Mouse (Mus musculus): ENCODE data around the gene Hamp.
"Not testable (repeated sequence)": the region's sequence is repeated elsewhere in the genome, so short reads cannot be mapped to it uniquely, and the experiment has no call there.

Gene Hamp

GRCm38 (mm10) chr7:30955584-30956356 lies 11.9 kb upstream of the Hamp start:
- peak; percentile 75 for DNase-seq

DNA sequence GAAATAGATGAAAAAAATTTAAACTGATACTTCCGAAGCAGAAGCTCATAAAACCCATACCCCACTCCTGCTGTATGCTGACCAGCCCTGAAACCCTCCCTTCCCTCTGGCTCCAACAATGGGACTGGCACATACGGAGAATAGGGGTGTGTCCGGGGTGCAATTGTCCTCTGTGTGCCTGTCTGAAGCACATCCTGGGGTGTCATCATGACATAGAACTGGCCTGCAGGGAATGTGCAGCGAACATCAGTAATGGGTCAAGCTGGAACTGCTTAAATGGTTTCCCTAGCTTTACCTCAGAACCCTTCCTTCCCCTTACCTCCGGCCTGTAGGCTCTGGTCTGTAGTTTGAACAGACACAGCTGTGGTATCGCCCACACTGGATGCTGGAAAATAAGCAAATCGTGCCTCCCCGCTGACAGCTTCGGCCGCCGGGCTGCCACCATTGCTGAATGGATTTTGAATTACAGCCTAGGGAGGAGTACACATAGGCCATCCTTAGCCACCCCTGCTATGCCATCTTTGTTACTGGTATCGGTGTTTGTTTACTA lies 11.2 kb upstream of the Hamp start:
- no peak for DNase-seq

DNA sequence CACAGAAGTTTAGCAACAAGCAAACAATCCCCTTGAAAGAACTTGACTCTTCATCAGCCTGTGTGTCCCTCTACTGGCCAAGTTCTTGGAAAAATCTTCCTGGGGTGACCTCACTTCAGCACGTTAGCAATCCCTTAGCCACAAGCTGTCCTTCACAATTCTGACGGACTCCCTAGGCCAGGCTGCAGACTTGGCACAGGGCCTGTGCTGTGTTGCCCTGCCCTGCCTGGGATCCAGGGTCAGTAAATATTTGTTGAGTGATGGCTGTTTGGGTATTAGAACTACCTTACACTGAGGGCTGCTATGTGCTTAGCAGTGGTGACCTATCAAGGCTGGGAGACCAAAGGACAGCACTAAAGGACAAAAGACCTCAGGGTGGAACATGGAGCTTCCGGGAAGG lies 10.2 kb upstream of the Hamp start:
- no peak for DNase-seq

- no peak for DNase-seq
Measured at GRCm38 (mm10) chr7:30953459-30953858, 9.6 kb upstream of the Hamp start.

DNA sequence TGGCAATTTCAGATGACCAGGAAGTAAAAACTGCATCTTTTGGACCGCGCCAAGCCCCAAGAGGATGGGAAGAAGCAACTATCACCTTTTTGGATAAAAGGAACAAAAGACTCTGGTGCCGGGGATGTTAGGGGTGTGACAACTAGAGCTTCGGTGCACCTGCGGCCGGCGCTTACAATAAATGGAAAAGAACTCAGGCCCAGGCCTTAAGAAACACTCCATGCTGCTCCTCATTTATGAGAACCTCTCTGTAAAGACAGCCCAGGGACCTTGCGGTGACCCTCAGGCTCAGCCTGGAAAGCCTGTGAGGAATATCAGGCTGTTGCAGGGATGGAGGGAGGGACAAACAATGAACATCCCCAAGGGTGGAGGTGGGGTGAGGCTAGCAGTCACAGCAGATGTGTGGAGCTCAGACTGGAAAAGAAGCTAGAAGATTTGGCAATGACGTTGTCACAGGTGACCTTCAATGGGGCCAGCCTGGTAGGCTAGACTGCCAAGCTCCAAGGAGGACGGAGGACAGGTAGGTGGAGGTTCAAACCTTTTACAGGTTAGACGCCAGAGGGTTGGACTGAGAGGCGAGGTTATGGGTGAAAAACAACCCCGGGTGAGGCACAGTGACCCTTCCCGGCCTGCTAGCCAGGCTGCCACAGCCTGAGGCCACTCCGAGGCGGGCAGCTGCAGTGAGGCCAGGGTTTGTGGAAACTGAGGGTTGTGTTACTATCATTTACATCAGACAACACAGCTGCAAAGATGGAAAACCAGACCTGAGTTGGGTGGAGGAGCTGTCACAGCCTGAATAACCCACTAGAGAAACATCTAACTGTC lies 8.8 kb upstream of the Hamp start:
- no peak for DNase-seq

DNA sequence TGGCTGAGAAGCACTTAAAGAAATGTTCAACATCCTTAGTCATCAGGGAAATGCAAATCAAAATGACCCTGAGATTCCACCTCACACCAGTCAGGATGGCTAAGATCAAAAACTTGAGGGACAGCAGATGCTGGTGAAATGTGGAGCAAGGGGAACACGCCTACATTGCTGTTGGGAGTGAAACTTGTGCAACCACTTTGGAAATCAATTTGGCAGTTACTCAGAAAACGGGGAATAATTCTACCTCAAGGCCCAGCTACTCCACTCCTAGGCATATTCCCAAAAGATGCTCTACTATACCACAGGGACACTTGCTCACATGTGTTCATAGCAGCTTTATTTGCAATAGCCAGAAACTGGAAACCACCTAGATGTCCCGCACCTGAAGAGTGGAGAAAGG lies 6.1 kb upstream of the Hamp start:
- not testable (repeated sequence) for DNase-seq

GRCm38 (mm10) chr7:30945876-30946275 lies 2.0 kb upstream of the Hamp start:
- DNase-seq = no peak

DNA sequence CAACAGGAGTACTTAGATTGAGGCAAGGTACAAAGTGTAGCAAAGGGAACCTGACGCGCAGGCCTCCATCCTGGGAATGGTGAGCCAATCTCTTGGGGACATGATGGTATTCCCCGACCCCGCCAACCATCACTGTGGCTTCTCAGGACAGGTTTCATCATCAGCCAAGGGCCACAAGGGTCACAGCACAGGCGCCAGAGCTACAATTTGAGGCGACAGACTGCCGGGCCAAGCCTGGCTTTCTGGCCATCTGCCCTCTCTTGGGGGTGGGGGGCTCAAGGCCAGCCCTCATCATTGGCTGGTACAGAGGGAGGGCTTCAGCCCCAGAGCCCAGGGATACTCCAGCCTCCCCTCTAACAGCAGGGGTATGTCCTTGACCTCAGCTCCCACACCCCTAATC lies 1.6 kb upstream of the Hamp start:
- not testable (repeated sequence) for DNase-seq

GRCm38 (mm10) chr7:30944706-30945105 lies 874 bp upstream of the Hamp start:
- DNase-seq = not testable (repeated sequence)

DNA sequence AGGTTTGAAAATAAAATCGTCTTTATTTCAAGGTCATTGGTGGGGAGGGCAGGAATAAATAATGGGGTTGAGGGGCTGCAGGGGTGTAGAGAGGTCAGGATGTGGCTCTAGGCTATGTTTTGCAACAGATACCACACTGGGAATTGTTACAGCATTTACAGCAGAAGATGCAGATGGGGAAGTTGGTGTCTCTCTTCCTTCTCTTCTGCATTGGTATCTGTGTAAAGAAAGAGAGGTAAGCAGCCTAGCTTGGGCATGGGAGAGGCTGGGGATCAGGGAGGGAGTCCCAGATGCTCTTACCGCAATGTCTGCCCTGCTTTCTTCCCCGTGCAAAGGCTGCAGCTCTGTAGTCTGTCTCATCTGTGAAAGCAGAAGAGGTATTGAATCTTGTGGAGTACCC lies 1.5 kb downstream of the Hamp start:
- DNase-seq = not testable (repeated sequence)

DNA sequence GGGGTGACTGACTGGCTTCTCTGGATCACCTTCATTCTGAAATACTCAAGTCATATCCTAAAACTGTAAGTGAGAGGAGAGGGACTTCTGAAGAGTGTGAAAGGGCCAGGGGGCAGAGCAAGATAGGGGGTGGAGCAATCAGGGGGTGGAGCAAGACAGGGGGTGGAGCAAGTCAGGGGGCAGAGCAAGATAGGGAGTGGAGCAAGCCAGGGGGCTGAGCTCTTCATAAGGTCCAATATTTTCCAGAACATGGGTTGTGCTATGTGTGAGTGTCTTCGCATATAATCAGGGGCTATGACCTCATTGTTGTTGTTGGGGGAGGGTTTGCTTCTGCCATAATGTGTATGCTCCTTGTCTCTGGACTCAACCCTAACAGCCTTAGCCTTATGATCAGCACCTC lies 3.8 kb downstream of the Hamp start:
- DNase-seq = not testable (repeated sequence)

DNA sequence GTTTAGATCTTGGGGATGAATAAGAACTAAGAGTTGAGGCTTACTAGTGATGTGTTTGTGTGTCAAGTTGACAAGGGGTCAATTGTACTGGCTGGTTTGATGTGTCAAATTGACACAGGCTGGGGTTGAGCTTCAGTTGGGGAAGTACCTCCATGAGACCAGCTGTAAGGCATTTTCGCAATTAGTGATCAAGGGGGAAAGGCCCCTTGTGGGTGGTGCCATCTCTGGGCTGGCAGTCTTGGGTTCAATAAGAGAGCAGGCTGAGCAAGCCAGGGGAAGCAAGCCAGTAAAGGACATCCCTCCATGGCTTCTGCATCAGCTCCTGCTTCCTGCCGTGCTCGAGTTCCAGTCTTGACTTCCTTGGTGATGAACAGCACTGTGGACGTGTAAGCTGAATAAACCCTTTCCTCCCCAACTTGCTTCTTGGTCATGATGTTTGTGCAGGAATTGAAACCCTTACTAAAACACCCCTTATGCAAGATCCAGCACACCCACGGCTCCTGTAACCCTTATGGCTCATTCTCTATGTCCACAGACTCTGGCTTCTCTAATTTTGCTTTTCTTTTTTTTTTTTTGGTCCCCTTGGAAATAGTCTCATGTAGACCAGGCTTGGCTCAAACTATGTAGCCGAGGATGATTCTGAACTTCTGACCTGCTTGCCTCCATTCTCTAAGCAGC lies 8.3 kb downstream of the Hamp start:
- DNase-seq = not testable (repeated sequence)

GRCm38 (mm10) chr7:30924581-30924980 lies 19.3 kb downstream of the Hamp start, which contains the start of gene Hamp2:
Gene Hamp2 (minus strand): TSS chr7:30924681.
- not testable (repeated sequence) for DNase-seq

GRCm38 (mm10) chr7:30924071-30924470 lies 19.8 kb downstream of the Hamp start:
- DNase-seq = no peak

DNA sequence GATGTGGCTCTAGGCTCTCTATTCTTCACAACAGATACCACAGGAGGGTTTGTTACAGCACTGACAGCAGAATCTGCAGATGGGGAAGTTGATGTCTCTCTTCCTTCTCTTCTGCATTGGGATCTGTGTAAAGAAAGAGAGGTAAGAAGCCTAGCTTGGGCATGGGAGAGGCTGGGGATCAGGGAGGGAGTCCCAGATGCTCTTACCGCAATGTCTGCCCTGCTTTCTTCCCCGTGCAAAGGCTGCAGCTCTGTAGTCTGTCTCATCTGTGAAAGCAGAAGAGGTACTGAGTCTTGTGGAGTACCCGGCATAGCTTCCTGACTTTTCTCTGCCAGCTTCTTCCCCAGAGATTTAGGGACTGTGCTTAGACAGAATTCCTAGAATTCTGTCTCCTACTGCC lies 21.3 kb downstream of the Hamp start:
- DNase-seq = not testable (repeated sequence)

DNA sequence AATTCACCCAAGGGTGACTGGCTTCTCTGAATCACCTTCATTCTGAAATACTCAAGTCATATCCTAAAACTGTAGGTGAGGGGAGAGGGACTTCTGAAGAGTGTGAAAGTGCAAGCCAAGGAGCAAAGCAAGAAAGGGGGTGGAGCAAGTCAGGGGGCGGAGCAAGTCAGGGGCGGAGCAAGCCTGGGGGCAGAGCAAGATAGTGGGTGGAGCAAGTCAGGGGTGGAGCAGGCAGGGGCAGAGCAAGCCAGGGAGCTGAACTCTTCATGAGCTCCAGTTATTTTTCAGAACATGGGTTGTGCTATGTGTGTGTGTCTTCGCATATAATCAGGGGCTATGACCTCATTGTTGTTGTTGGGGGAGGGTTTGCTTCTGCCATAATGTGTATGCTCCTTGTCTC lies 23.6 kb downstream of the Hamp start:
- no peak for DNase-seq

GRCm38 (mm10) chr7:30917219-30917618 lies 26.6 kb downstream of the Hamp start:
- DNase-seq = no peak

DNA sequence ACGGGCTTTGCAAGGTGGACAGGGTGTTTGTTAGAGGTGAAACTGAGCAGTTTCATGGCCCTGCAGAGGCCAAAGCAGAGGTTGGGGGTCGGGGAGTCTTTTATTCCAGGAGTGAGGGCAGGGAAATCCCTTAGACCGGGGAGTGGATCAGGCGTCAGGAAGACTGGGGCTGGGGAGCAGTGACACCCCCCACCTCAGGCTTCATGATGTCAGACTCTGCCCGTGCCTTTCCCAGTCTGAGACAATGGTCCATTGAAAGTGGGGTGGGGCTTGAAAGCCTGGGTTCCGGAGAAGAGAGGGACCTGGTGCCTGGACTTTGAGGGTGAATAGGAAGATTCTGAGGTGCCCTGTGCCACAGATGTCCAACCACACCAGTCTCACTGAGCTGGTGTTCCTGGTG lies 27.1 kb downstream of the Hamp start:
- peak; percentile 23 for DNase-seq

DNA sequence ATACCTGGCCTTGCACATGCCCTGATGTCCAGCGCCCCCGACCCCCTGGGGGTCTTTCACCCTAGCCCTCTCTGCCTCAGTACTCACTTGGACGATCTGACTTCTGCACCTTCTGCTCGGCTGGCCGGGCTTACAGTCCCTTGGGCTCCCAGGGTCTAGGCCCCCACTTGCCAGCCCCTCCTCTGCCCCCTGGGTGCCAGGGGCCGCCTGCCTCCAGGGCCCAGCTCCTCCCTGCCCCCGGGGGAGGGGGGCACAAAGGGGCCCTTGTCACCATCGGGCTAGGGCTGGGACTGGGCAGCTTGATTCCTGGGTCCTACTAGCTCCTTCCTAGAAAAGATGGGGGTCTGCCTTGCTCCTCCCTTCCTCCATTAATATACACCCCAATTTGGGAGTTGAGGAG lies 29.1 kb downstream of the Hamp start, which contains the start of gene Mag:
Gene Mag (minus strand): TSS at position 142 of the 400 bp plus-strand sequence.
- DNase-seq = peak; percentile 52

DNA sequence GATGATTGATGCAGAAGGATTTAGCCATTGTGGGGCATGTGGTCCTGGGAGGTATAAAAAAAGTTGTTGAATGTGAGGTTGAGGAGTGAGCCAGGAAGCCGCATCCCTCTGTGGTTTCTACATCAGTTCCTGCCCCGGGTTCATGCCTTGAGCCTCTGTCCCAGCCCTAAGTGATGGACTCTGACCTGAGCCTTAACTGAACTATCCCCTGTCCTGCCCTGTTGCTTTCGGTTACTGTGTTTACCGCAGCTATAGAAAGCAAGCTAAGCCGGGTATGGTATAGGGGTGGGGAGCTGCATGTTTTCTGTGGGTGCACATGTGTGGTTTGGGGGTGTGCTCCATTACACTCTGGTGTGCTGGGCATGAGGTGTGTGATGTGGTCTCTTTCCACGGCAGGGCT lies 34.1 kb downstream of the Hamp start:
- no peak for DNase-seq

GRCm38 (mm10) chr7:30908992-30909431 lies 34.8 kb downstream of the Hamp start:
- DNase-seq = no peak

- no peak for DNase-seq
Measured at GRCm38 (mm10) chr7:30908277-30908991, 35.4 kb downstream of the Hamp start.

All from right cerebral cortex, adult 18-20 months (tissue).